Mouse (Mus musculus): Measurements from ENCODE around the gene Ifih1. TPM values are rescaled to one million over a fixed set of nuclear protein-coding genes. Genes with fewer than 3 reads are reported as not detected.

The Ifih1 gene
- polyA plus RNA-seq, 1 experiment, result 4.4 TPM

GRCm38 (mm10) chr2:62603530-62603929 lies 42.5 kb downstream of the Ifih1 start:
- no peaks in the 10 kb centered on the region; the same call in 1 of the 2 replicates for H3K4me1 ChIP-seq (ENCODE audit: control insufficient read depth, insufficient read depth, insufficient read length, low read length)
- no peak overlapping the region for H3K4me3 ChIP-seq (ENCODE audit: insufficient read depth, low read depth, low read length)
- no peak overlapping the region for H3K27ac ChIP-seq (replicated peaks; ENCODE audit: low read depth, low read length)

GRCm38 (mm10) chr2:62596586-62596985 lies 49.5 kb downstream of the Ifih1 start:
- no peaks in the 10 kb centered on the region for H3K4me1 ChIP-seq (ENCODE audit: control insufficient read depth, insufficient read depth, insufficient read length, low read length)

GRCm38 (mm10) chr2:62594491-62594890 lies 51.6 kb downstream of the Ifih1 start:
- no peak overlapping the region for H3K4me3 ChIP-seq (ENCODE audit: insufficient read depth, low read depth, low read length)
- no peaks in the 10 kb centered on the region for H3K4me1 ChIP-seq (ENCODE audit: control insufficient read depth, insufficient read depth, insufficient read length, low read length)
- H3K27ac ChIP-seq (replicated peaks; ENCODE audit: low read depth, low read length), result no peak overlapping the region

More at GRCm38 (mm10) chr2:62596586-62596985, 49.5 kb downstream of the Ifih1 start:
- Histone ChIP-seq H3K27ac (replicated peaks; ENCODE audit: low read depth, low read length) (peak overlapping the region; percentile 31; the same call in 1 of the 2 replicates), H3K4me3 (ENCODE audit: insufficient read depth, low read depth, low read length) (no peak overlapping the region)

- Histone ChIP-seq H3K4me1 (ENCODE audit: control insufficient read depth, insufficient read depth, insufficient read length, low read length) (no peaks in the 10 kb centered on the region), H3K4me3 (ENCODE audit: insufficient read depth, low read depth, low read length) (no peak overlapping the region), H3K27ac (replicated peaks; ENCODE audit: low read depth, low read length) (no peak overlapping the region)
Observed at GRCm38 (mm10) chr2:62591555-62591954, 54.5 kb downstream of the Ifih1 start.

GRCm38 (mm10) chr2:62589333-62589732 lies 56.7 kb downstream of the Ifih1 start:
- Histone ChIP-seq H3K4me1 (ENCODE audit: control insufficient read depth, insufficient read depth, insufficient read length, low read length) (no peaks in the 10 kb centered on the region), H3K4me3 (ENCODE audit: insufficient read depth, low read depth, low read length) (no peak overlapping the region), H3K27ac (replicated peaks; ENCODE audit: low read depth, low read length) (no peak overlapping the region)

- H3K4me3 ChIP-seq (ENCODE audit: insufficient read depth, low read depth, low read length), result no peak overlapping the region
- H3K27ac ChIP-seq (replicated peaks; ENCODE audit: low read depth, low read length), result no peak overlapping the region
- H3K4me1 ChIP-seq (ENCODE audit: control insufficient read depth, insufficient read depth, insufficient read length, low read length), result no peaks in the 10 kb centered on the region
Observed at GRCm38 (mm10) chr2:62585769-62586168, 60.3 kb downstream of the Ifih1 start.

- Histone ChIP-seq H3K27ac (replicated peaks; ENCODE audit: low read depth, low read length) (no peak overlapping the region), H3K4me3 (ENCODE audit: insufficient read depth, low read depth, low read length) (no peak overlapping the region), H3K4me1 (ENCODE audit: control insufficient read depth, insufficient read depth, insufficient read length, low read length) (no peaks in the 10 kb centered on the region)
Observed at GRCm38 (mm10) chr2:62574962-62575361, 71.1 kb downstream of the Ifih1 start.

GRCm38 (mm10) chr2:62574250-62574649 lies 71.8 kb downstream of the Ifih1 start:
- Histone ChIP-seq H3K27ac (replicated peaks; ENCODE audit: low read depth, low read length) (no peak overlapping the region), H3K4me1 (ENCODE audit: control insufficient read depth, insufficient read depth, insufficient read length, low read length) (no peaks in the 10 kb centered on the region), H3K4me3 (ENCODE audit: insufficient read depth, low read depth, low read length) (peak overlapping the region; percentile 6; the same call in 1 of the 2 replicates)

GRCm38 (mm10) chr2:62573753-62574159 lies 72.3 kb downstream of the Ifih1 start, which contains the start of gene Fap:
Fap (minus strand) TSS chr2:62574075.
- no peaks in the 10 kb centered on the region for H3K4me1 ChIP-seq (ENCODE audit: control insufficient read depth, insufficient read depth, insufficient read length, low read length)
- peak within 1 kb of the TSS; percentile 50 for H3K4me3 ChIP-seq (ENCODE audit: insufficient read depth, low read depth, low read length)
- peak within 1 kb of the TSS; percentile 38; the same call in 1 of the 2 replicates for H3K27ac ChIP-seq (replicated peaks; ENCODE audit: low read depth, low read length)

- Histone ChIP-seq H3K4me1 (ENCODE audit: control insufficient read depth, insufficient read depth, insufficient read length, low read length) (no peaks in the 10 kb centered on the region), H3K27ac (replicated peaks; ENCODE audit: low read depth, low read length) (peak overlapping the region; percentile 38; the same call in 1 of the 2 replicates), H3K4me3 (ENCODE audit: insufficient read depth, low read depth, low read length) (peak overlapping the region; percentile 50)
Observed at GRCm38 (mm10) chr2:62573099-62573752, 72.8 kb downstream of the Ifih1 start.

GRCm38 (mm10) chr2:62564687-62565086 lies 81.4 kb downstream of the Ifih1 start:
- no peaks in the 10 kb centered on the region for H3K4me1 ChIP-seq (ENCODE audit: control insufficient read depth, insufficient read depth, insufficient read length, low read length)
- H3K27ac ChIP-seq (replicated peaks; ENCODE audit: low read depth, low read length), result no peak overlapping the region
- no peak overlapping the region for H3K4me3 ChIP-seq (ENCODE audit: insufficient read depth, low read depth, low read length)

GRCm38 (mm10) chr2:62562661-62563485 lies 83.2 kb downstream of the Ifih1 start:
- Histone ChIP-seq H3K4me3 (ENCODE audit: insufficient read depth, low read depth, low read length) (no peak overlapping the region), H3K4me1 (ENCODE audit: control insufficient read depth, insufficient read depth, insufficient read length, low read length) (no peaks in the 10 kb centered on the region), H3K27ac (replicated peaks; ENCODE audit: low read depth, low read length) (no peak overlapping the region)

GRCm38 (mm10) chr2:62557417-62557816 lies 88.6 kb downstream of the Ifih1 start:
- no peaks in the 10 kb centered on the region for H3K4me1 ChIP-seq (ENCODE audit: control insufficient read depth, insufficient read depth, insufficient read length, low read length)
- H3K27ac ChIP-seq (replicated peaks; ENCODE audit: low read depth, low read length), result no peak overlapping the region
- no peak overlapping the region for H3K4me3 ChIP-seq (ENCODE audit: insufficient read depth, low read depth, low read length)

GRCm38 (mm10) chr2:62556349-62556748 lies 89.7 kb downstream of the Ifih1 start:
- Histone ChIP-seq H3K27ac (replicated peaks; ENCODE audit: low read depth, low read length) (no peak overlapping the region), H3K4me1 (ENCODE audit: control insufficient read depth, insufficient read depth, insufficient read length, low read length) (no peaks in the 10 kb centered on the region), H3K4me3 (ENCODE audit: insufficient read depth, low read depth, low read length) (no peak overlapping the region)

- no peak overlapping the region for H3K4me3 ChIP-seq (ENCODE audit: insufficient read depth, low read depth, low read length)
- no peak overlapping the region for H3K27ac ChIP-seq (replicated peaks; ENCODE audit: low read depth, low read length)
- no peaks in the 10 kb centered on the region for H3K4me1 ChIP-seq (ENCODE audit: control insufficient read depth, insufficient read depth, insufficient read length, low read length)
Observed at GRCm38 (mm10) chr2:62549659-62550058, 96.4 kb downstream of the Ifih1 start.
